Mouse (Mus musculus): Measurements from ENCODE around the gene Mrrf. TPM values are rescaled to one million over a fixed set of nuclear protein-coding genes. Genes with fewer than 3 reads are reported as not detected.

Gene Mrrf
- 24.2 and 28.7 TPM in 2 replicates for polyA plus RNA-seq (2016; fragmentation: Nextera tagmentation; extraction: Ambion mirVana)

DNA sequence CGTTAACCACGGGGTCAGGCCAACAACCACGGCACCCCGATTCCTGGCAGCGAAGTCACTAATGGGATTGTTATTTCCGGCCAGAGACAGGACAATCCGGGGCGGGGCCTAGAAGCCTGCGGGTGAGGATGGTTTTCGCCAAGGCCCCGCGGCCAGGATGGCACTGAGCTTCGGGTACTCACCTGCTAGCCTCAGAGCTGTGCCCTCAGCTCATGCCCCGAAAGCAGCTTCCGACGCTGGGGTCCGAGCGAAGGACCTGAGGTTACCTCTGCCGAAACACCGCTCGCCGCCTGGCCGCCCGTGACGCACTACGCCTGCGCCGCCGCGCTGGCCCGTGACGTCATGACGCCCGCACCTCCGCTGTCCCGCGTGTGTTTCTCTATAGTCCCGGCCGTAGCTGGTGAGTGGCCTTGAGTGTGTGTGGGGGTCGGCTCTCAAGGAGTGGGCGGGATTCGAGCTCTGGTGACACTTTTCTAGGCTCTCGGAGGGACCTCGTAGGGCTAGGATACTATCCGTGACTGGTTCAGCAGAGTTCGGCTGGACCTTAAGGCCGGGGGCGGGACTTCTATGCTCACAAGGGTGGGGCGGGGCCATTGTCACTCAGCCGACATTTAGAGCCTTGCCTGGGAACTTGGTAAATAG lies at the start of gene Mrrf, which contains the start of gene Rbm18:
Gene Mrrf (plus strand): TSS at position 90 of the 642 bp plus-strand sequence.
Gene Rbm18 (minus strand): TSS at position 474 of the 642 bp plus-strand sequence.
- peak within 1 kb of the TSS; percentile 95 for H3K27ac ChIP-seq
- WGBS: under 1% methylated on average over 50 of the region's 50 CpGs
- no peaks in the 10 kb centered on the region for H3K27me3 ChIP-seq (ENCODE audit: poor library complexity, severe bottlenecking)
- peak; percentile 87 for DNase-seq (ENCODE audit: extremely low spot score, low spot score)
- H3K36me3 ChIP-seq (replicated peaks): peaks cover 34% of the 10 kb centered on the region
- H3K4me3 ChIP-seq: peak within 1 kb of the TSS; percentile 72
- peaks cover 19% of the 10 kb centered on the region for H3K4me1 ChIP-seq
- no peaks in the 10 kb centered on the region for H3K9me3 ChIP-seq

DNA sequence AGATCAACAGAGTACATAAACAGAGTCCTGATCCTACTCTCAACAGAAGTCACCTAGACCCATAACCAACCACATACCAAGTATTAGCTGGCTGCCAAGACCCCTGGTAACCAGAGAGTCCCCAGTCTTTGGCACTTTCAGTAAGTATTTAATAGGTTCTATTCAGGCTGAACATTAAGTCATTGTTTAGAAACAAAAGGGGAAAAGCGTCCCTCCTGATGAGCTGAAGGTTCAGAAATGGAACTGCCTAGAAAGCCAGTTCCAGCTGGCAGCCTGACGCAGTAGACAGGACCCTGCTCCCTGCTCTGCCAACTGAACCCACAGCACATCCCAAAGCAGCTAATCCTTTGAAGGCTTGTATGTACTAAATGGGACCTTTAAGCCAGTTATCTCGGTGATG lies 47.0 kb upstream of the Mrrf start:
- no peaks in the 10 kb centered on the region for H3K9me3 ChIP-seq
- H3K4me1 ChIP-seq: peaks cover 24% of the 10 kb centered on the region
- no peak overlapping the region for H3K4me3 ChIP-seq
- H3K27ac ChIP-seq: no peak overlapping the region
- WGBS: 49% methylated on average over 3 of the region's 3 CpGs
- no peak for DNase-seq (ENCODE audit: extremely low spot score, low spot score)
- H3K36me3 ChIP-seq (replicated peaks): no peaks in the 10 kb centered on the region
- H3K27me3 ChIP-seq (ENCODE audit: poor library complexity, severe bottlenecking): peaks cover 87% of the 10 kb centered on the region

DNA sequence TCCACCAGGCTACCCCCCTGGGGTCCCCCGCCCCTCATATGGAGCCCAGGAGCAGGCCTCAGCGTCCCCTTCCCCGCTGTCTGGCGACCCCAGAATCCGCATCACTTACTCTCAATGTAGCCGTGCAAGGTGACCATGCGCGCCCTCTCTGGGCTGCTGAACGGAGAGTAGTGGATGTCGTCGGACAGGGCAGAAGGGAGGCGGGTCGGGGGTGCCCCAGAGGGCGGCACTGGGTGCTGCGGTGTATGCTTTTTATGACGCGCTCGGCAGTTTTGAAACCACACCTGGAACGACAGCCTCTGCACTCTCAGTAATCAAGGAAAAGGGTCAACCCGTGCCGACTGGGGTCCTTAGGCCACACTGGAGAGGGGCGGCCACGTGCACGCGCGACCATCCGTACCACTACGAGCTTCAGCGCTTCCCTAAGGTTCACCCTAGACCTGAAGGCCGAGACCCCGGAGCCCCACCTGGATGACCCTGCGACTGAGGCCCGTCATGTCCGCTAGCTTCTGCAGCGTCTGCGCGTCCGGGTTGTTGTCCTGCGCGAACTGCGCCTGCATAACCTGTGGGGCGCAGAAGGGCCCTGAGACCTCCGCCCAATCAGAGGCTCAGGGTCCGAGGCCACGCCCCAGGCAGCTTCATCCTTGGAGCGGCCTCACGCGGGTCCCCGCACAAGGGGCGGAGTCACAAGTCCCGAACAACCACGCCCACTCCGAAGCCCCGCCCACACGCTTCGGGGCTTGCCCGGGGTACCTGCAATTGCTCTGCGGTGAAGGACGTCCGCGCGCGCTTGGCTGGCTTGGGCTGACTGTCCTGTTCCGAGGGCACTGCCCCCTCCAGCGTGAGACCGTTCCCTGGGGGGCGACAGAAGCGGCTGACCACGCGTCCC lies 45.1 kb upstream of the Mrrf start:
- Histone ChIP-seq H3K4me1 (peaks cover 24% of the 10 kb centered on the region), H3K27me3 (ENCODE audit: poor library complexity, severe bottlenecking) (peaks cover 100% of the 10 kb centered on the region), H3K4me3 (peak overlapping the region; percentile 57), H3K27ac (no peak overlapping the region), H3K36me3 (replicated peaks) (no peaks in the 10 kb centered on the region), H3K9me3 (no peaks in the 10 kb centered on the region)
- peak; percentile 88 for DNase-seq (ENCODE audit: extremely low spot score, low spot score)
- under 1% methylated on average over 69 of the region's 70 CpGs for WGBS

DNA sequence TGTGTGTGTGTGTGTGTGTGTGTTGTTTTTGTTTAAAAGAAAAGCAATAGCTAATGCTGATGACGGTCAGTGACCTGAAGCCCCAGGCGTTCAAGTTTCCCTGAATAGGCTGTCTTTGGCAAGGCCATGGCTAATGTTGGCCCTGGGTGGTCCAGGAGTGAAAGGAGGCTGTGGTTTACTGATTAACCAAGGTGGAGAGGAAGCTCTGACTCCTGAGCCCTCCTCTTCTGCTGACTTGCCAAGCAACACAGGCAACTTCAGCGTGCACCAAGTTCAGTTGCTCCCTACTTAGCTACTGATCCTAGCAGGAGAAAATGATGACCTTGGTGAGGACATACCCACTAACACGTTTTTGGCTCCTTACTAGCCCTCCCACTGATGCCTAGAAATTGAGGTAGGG lies 43.4 kb upstream of the Mrrf start:
- no peak overlapping the region for H3K27ac ChIP-seq
- peaks cover 100% of the 10 kb centered on the region for H3K27me3 ChIP-seq (ENCODE audit: poor library complexity, severe bottlenecking)
- 3% methylated on average over 4 of the region's 4 CpGs for WGBS
- H3K36me3 ChIP-seq (replicated peaks): no peaks in the 10 kb centered on the region
- H3K4me1 ChIP-seq: peaks cover 24% of the 10 kb centered on the region
- no peaks in the 10 kb centered on the region for H3K9me3 ChIP-seq
- no peak overlapping the region for H3K4me3 ChIP-seq
- no peak for DNase-seq (ENCODE audit: extremely low spot score, low spot score)

DNA sequence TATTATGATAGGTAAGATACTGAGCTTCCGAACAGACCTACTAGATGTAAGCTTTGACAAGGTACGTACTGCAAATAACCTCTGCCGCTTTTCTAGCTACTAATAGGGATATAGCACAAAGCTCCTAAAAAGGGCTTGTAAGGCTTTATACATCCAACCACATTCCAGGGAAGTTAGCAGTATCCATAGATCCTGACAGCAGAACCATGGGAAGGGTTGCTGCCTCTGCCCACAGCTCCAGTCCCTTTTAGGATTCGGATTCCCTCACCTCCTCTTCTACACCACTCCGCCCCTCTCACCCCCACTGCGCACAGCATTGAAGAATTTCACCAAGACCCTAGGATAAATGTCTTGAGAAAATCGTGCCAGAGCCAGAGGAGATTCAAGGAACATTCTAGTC lies 42.9 kb upstream of the Mrrf start:
- no peak for DNase-seq (ENCODE audit: extremely low spot score, low spot score)
- Histone ChIP-seq H3K36me3 (replicated peaks) (no peaks in the 10 kb centered on the region), H3K27ac (no peak overlapping the region), H3K9me3 (no peaks in the 10 kb centered on the region), H3K4me1 (peaks cover 24% of the 10 kb centered on the region), H3K4me3 (no peak overlapping the region), H3K27me3 (ENCODE audit: poor library complexity, severe bottlenecking) (peaks cover 100% of the 10 kb centered on the region)
- WGBS: 14% methylated on average over 7 of the region's 7 CpGs

GRCm38 (mm10) chr2:36093914-36094475 lies 42.2 kb upstream of the Mrrf start:
- no peak for DNase-seq (ENCODE audit: extremely low spot score, low spot score)

DNA sequence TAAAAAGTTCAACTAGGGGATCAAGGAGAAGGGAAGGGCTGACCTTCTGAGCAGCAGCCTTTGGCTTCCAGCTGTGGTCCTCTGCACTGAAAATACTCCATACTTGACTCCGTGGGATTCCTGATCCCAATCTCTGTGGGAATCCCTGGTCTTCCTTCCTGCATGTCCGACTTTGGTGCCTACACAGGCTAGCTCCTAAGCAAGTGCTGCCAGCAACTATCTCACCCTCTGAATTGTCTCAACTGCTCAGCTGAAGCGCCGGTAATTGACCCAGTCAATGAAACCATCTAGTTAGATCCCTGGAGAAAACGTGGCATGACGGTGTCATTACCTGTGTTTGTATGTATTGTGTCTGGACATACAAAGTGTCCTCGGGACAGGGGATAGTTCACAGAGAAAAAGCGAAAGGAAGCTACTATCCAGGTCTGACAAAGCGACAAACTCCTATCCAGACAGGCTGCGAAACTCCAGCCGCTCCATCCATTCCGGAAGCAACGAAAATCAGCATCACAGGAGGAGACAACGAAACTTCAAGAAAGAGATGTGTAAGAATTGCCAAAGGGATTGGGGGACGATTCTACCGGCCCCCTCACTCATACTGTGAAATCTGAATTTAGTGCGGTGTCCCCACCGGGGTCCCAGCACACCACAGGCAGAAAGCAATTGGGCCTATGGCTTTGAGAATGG lies 38.9 kb upstream of the Mrrf start:
- Histone ChIP-seq H3K4me1 (peaks cover 14% of the 10 kb centered on the region), H3K9me3 (no peaks in the 10 kb centered on the region), H3K27ac (no peak overlapping the region), H3K27me3 (ENCODE audit: poor library complexity, severe bottlenecking) (peaks cover 100% of the 10 kb centered on the region), H3K36me3 (replicated peaks) (no peaks in the 10 kb centered on the region), H3K4me3 (no peak overlapping the region)
- no peak for DNase-seq (ENCODE audit: extremely low spot score, low spot score)
- 2% methylated on average over 18 of the region's 18 CpGs for WGBS

More at GRCm38 (mm10) chr2:36093914-36094475, 42.2 kb upstream of the Mrrf start:
- Histone ChIP-seq H3K36me3 (replicated peaks) (no peaks in the 10 kb centered on the region), H3K4me1 (peaks cover 24% of the 10 kb centered on the region), H3K27me3 (ENCODE audit: poor library complexity, severe bottlenecking) (peaks cover 100% of the 10 kb centered on the region), H3K27ac (no peak overlapping the region), H3K9me3 (no peaks in the 10 kb centered on the region), H3K4me3 (no peak overlapping the region)
- 4% methylated on average over 31 of the region's 31 CpGs for WGBS

DNA sequence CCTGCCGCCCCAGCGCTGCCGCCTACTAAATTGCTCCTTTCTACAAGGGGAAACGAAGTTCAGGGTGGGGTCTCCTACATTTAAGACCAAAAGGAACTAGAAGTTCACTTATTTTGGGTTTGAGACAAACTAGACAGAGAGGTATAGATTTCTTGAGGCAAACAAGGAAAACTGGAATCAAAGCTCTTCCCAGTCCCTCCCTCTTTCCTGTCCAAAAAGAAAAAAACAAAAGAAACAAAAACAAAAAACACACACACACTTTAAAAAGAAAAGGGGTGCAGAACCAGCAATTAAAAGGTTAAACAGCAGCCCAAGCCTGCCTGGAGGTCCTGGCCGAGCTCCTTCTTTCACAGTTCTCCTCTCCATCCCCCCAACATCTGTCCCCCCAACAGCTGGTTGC lies 38.2 kb upstream of the Mrrf start:
- H3K4me1 ChIP-seq: peaks cover 21% of the 10 kb centered on the region
- no peak overlapping the region for H3K4me3 ChIP-seq
- no peak overlapping the region for H3K27ac ChIP-seq
- DNase-seq (ENCODE audit: extremely low spot score, low spot score): no peak
- 1% methylated on average over 5 of the region's 5 CpGs for WGBS
- no peaks in the 10 kb centered on the region for H3K36me3 ChIP-seq (replicated peaks)
- no peaks in the 10 kb centered on the region for H3K9me3 ChIP-seq
- peaks cover 100% of the 10 kb centered on the region for H3K27me3 ChIP-seq (ENCODE audit: poor library complexity, severe bottlenecking)

GRCm38 (mm10) chr2:36099739-36100138 lies 36.5 kb upstream of the Mrrf start:
- Histone ChIP-seq H3K4me1 (peaks cover 33% of the 10 kb centered on the region), H3K36me3 (replicated peaks) (no peaks in the 10 kb centered on the region), H3K9me3 (no peaks in the 10 kb centered on the region), H3K27me3 (ENCODE audit: poor library complexity, severe bottlenecking) (peaks cover 100% of the 10 kb centered on the region), H3K4me3 (no peak overlapping the region), H3K27ac (no peak overlapping the region)
- no peak for DNase-seq (ENCODE audit: extremely low spot score, low spot score)
- WGBS: 4% methylated on average over 6 of the region's 6 CpGs

DNA sequence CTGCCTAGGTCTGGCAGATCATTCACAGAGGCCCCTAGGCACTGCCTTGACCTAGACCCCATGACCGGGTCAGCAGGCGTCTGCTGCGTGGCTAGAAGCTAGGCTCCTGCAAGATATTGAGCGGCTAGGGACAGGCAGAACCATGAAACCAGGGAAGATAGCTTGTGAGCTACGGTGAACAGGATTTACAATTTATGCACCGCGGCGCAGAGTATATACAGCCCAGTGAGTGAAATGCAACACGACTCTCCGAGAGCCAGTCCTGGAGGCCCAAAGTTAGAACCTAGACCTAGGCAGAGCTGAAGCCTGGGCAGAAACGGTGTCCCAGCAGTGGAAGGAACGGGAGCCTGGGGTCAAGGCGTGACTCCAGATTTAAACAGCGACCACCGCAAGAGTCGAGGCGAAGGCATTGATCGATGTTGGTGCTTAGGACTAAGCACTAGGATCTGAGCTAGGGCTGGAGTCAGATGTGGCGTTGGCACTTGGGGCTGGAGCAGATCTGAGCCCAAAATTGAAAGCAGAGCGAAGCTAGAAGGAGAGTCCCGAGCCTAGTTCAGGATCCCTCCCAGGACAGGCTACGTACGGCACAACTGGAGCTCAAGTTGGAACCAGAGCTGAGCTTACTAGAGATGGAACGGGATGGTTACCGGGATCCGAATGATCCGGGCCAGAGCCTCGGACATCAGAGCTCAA lies 34.2 kb upstream of the Mrrf start:
- peaks cover 100% of the 10 kb centered on the region for H3K27me3 ChIP-seq (ENCODE audit: poor library complexity, severe bottlenecking)
- no peak overlapping the region for H3K27ac ChIP-seq
- no peaks in the 10 kb centered on the region for H3K36me3 ChIP-seq (replicated peaks)
- peak overlapping the region; percentile 54 for H3K4me3 ChIP-seq
- WGBS: 1% methylated on average over 28 of the region's 28 CpGs
- peaks cover 43% of the 10 kb centered on the region for H3K4me1 ChIP-seq
- DNase-seq (ENCODE audit: extremely low spot score, low spot score): no peak
- no peaks in the 10 kb centered on the region for H3K9me3 ChIP-seq

DNA sequence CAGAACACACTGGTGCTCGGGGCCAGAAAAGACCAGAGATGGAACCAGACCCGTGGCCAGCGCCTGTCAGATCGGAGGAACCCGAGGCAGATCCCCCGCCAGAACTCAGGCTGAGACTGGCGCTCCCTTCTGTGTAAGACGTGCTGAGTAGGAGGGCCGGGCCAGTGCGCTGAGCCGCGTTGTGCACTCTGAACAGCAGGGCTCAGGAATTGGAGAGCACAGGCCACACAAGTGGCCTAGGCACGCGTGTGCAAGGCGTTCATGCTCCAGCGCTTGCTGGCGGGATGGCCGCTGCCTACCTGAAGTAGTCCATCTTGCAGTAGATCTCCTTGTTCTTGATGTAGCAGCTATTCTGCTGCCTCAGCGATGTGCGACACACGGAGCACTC lies 33.6 kb upstream of the Mrrf start:
- under 1% methylated on average over 21 of the region's 21 CpGs for WGBS
- no peak overlapping the region for H3K27ac ChIP-seq
- H3K4me1 ChIP-seq: peaks cover 43% of the 10 kb centered on the region
- DNase-seq (ENCODE audit: extremely low spot score, low spot score): peak; percentile 59
- no peaks in the 10 kb centered on the region for H3K9me3 ChIP-seq
- no peaks in the 10 kb centered on the region for H3K36me3 ChIP-seq (replicated peaks)
- peak overlapping the region; percentile 54 for H3K4me3 ChIP-seq
- H3K27me3 ChIP-seq (ENCODE audit: poor library complexity, severe bottlenecking): peaks cover 100% of the 10 kb centered on the region

GRCm38 (mm10) chr2:36103069-36103554 lies 33.1 kb upstream of the Mrrf start:
- H3K9me3 ChIP-seq: no peaks in the 10 kb centered on the region
- H3K4me3 ChIP-seq: peak overlapping the region; percentile 54
- no peak for DNase-seq (ENCODE audit: extremely low spot score, low spot score)
- H3K27ac ChIP-seq: no peak overlapping the region
- 1% methylated on average over 21 of the region's 21 CpGs for WGBS
- peaks cover 100% of the 10 kb centered on the region for H3K27me3 ChIP-seq (ENCODE audit: poor library complexity, severe bottlenecking)
- no peaks in the 10 kb centered on the region for H3K36me3 ChIP-seq (replicated peaks)
- H3K4me1 ChIP-seq: peaks cover 43% of the 10 kb centered on the region

Data from forebrain, embryonic 10.5 days (tissue).